ENCODE assay signal across 9 mouse cellular contexts in genomic region chrX:21828975-21829374, GRCm38 (mm10).
DNase-seq lines count a peak whose midpoint lies in the region; ATAC-seq and TF ChIP-seq lines count a peak whose summit lies in the region.
"Had no signal": no experiment of that assay in that cellular context is flagged by ENCODE, and none has a peak within 500 bp of the region (broad histone marks: within the 10 kb centered on the region; RNA-seq: fewer than 3 reads in every experiment).

No protein-coding gene starts in this region.

- DNase-seq in heart, postnatal 0 days (ENCODE audit: low spot score) = no peak
- peak; percentile 8 for DNase-seq in urinary bladder, postnatal 14 days (ENCODE audit: low spot score)
- no peak for DNase-seq in urinary bladder, adult 2 months (ENCODE audit: low spot score)
- DNase-seq in embryonic facial prominence, embryonic 10.5 days (ENCODE audit: low spot score) = peak; percentile 15
- DNase-seq in limb, embryonic 11.5 days (ENCODE audit: low spot score) = peak; percentile 41
- DNase-seq in natural killer cell, adult 2 months (ENCODE audit: low spot score in 2 of 2) = no peak
- no peak for DNase-seq in spleen, postnatal 36 days (ENCODE audit: low spot score in 2 of 2)

- H3K4me3 ChIP-seq in heart, postnatal 0 days (ENCODE audit: low read depth, low read length) = no peak overlapping the region
- no peak overlapping the region for H3K4me3 ChIP-seq in heart, embryonic 11.5 days (ENCODE audit: low read depth, low read length)
- no peak overlapping the region for H3K4me3 ChIP-seq in embryonic facial prominence, embryonic 10.5 days
- H3K4me3 ChIP-seq in limb, embryonic 11.5 days (ENCODE audit: low read depth, low read length) = no peak overlapping the region
- H3K4me3 ChIP-seq: lung, embryonic 15.5 days had no signal

- no peaks in the 10 kb centered on the region for H3K4me1 ChIP-seq in heart, postnatal 0 days (ENCODE audit: control insufficient read depth, insufficient read depth)
- no peaks in the 10 kb centered on the region for H3K4me1 ChIP-seq in heart, embryonic 11.5 days (ENCODE audit: control insufficient read depth, insufficient read depth, low read length)
- H3K4me1 ChIP-seq in embryonic facial prominence, embryonic 10.5 days = no peaks in the 10 kb centered on the region
- no peaks in the 10 kb centered on the region for H3K4me1 ChIP-seq in limb, embryonic 11.5 days (ENCODE audit: control insufficient read depth, insufficient read depth, low read length)
- H3K4me1 ChIP-seq: lung, embryonic 15.5 days had no signal

- no peaks in the 10 kb centered on the region for H3K27me3 ChIP-seq in heart, postnatal 0 days (ENCODE audit: control insufficient read depth, insufficient read depth, low read length)
- no peaks in the 10 kb centered on the region for H3K27me3 ChIP-seq in heart, embryonic 11.5 days (ENCODE audit: control insufficient read depth, insufficient read depth, low read length)
- H3K27me3 ChIP-seq in embryonic facial prominence, embryonic 10.5 days (replicated peaks; ENCODE audit: low read depth, poor library complexity, severe bottlenecking) = no peaks in the 10 kb centered on the region
- H3K27me3 ChIP-seq in limb, embryonic 11.5 days (ENCODE audit: control insufficient read depth, insufficient read depth, low read length) = no peaks in the 10 kb centered on the region
- H3K27me3 ChIP-seq: lung, embryonic 15.5 days had no signal

- no peak overlapping the region for H3K4me2 ChIP-seq in heart, postnatal 0 days (ENCODE audit: low read depth, low read length)
- no peak overlapping the region for H3K4me2 ChIP-seq in heart, embryonic 11.5 days
- no peak overlapping the region for H3K4me2 ChIP-seq in limb, embryonic 11.5 days (ENCODE audit: low read depth, severe bottlenecking)
- H3K4me2 ChIP-seq: lung, embryonic 15.5 days had no signal

- TF ChIP-seq CTCF in heart, postnatal 0 days (IDR thresholded peaks at IDR 0.05; ENCODE audit: low read depth) = peak; percentile 34

- H3K9me3 ChIP-seq in heart, postnatal 0 days (replicated peaks; ENCODE audit: control insufficient read depth, low read length) = no peaks in the 10 kb centered on the region
- H3K9me3 ChIP-seq in heart, embryonic 11.5 days (replicated peaks; ENCODE audit: control insufficient read depth, low read length) = no peaks in the 10 kb centered on the region
- no peaks in the 10 kb centered on the region for H3K9me3 ChIP-seq in embryonic facial prominence, embryonic 10.5 days
- H3K9me3 ChIP-seq in limb, embryonic 11.5 days (ENCODE audit: control insufficient read depth, low read length) = no peaks in the 10 kb centered on the region
- H3K9me3 ChIP-seq: lung, embryonic 15.5 days had no signal

- no peak overlapping the region for H3K27ac ChIP-seq in heart, postnatal 0 days (ENCODE audit: low read depth)
- no peak overlapping the region for H3K27ac ChIP-seq in heart, embryonic 11.5 days (ENCODE audit: low read depth, low read length)
- H3K27ac ChIP-seq in embryonic facial prominence, embryonic 10.5 days (replicated peaks) = no peak overlapping the region
- no peak overlapping the region for H3K27ac ChIP-seq in limb, embryonic 11.5 days (replicated peaks; ENCODE audit: low read depth, low read length)
- H3K27ac ChIP-seq: lung, embryonic 15.5 days had no signal

- ATAC-seq in heart, postnatal 0 days (ENCODE audit: insufficient read depth, low read depth) = no peak
- no peak for ATAC-seq in heart, embryonic 11.5 days (replicated peaks; ENCODE audit: insufficient number of reproducible peaks, low FRiP score, low TSS enrichment)
- ATAC-seq in limb, embryonic 11.5 days (ENCODE audit: insufficient number of reproducible peaks, low FRiP score, low TSS enrichment, low read depth) = no peak

- no peaks in the 10 kb centered on the region for H3K36me3 ChIP-seq in heart, postnatal 0 days (replicated peaks; ENCODE audit: control insufficient read depth, insufficient read depth, low read length)
- H3K36me3 ChIP-seq in heart, embryonic 11.5 days (ENCODE audit: control insufficient read depth, insufficient read depth, low read length) = no peaks in the 10 kb centered on the region
- H3K36me3 ChIP-seq in embryonic facial prominence, embryonic 10.5 days (replicated peaks) = no peaks in the 10 kb centered on the region
- H3K36me3 ChIP-seq in limb, embryonic 11.5 days (ENCODE audit: control insufficient read depth, insufficient read depth, low read length) = no peaks in the 10 kb centered on the region
- H3K36me3 ChIP-seq: lung, embryonic 15.5 days had no signal

- TF ChIP-seq EP300 in heart, postnatal 0 days (IDR thresholded peaks at IDR 0.05; ENCODE audit: low read depth) = no peak

- H3K9ac ChIP-seq in heart, postnatal 0 days (replicated peaks; ENCODE audit: low read depth, low read length) = no peak overlapping the region
- no peak overlapping the region for H3K9ac ChIP-seq in heart, embryonic 11.5 days (ENCODE audit: low read depth, low read length)
- H3K9ac ChIP-seq in limb, embryonic 11.5 days (ENCODE audit: low read length) = no peak overlapping the region
- H3K9ac ChIP-seq: lung, embryonic 15.5 days had no signal

Comparison
In these comparisons a context has a peak if more than half of its experiments do, and no peak if none do; other contexts are left out.
1. DNase-seq: peak in urinary bladder, postnatal 14 days (single experiment), embryonic facial prominence, embryonic 10.5 days (single experiment) and limb, embryonic 11.5 days (single experiment); none in heart, postnatal 0 days (single experiment), urinary bladder, adult 2 months (single experiment), natural killer cell, adult 2 months (0 of 2) and spleen, postnatal 36 days (0 of 2).